Mouse (Mus musculus) thymus, adult 2 months (tissue): Measurements from ENCODE around the gene Bbs10.

ENCODE experiments used
- CTCF ChIP-seq: fragments of 200-500 bp; IDR thresholded peaks from 2 replicates; pipeline ENCODE4 v1.5.1; 2012; ENCODE audit warnings: mild to moderate bottlenecking, control low read depth, low read length, moderate library complexity, borderline replicate concordance; ENCODE audit not compliant: control insufficient read depth, poor library complexity, insufficient read depth; ENCODE audit errors: extremely low read depth
- POLR2A ChIP-seq: fragments of 200-500 bp; IDR thresholded peaks from 2 replicates; pipeline ENCODE4 v1.6.1; 2012; ENCODE audit warnings: mild to moderate bottlenecking, low read length, control low read depth, moderate library complexity; ENCODE audit not compliant: control insufficient read depth, poor library complexity, insufficient read depth; ENCODE audit errors: extremely low read depth

DNA sequence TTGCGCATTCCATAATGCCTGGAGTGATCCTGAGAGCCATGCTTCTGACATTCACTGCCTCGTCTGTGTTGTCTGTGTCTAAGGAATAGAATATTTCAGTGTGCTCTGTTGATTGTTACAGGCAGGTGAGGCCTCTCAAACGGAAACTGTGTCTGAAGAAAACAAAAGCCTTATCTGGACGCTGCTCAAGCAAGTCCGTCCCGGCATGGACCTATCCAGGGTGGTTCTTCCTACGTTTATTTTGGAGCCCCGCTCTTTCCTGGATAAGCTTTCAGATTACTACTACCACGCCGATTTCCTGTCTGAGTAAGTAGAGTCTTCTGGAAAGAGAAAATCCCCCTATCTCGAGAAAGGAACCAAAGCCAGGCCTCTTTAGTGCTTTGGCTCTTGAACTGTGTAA, 25.6 kb upstream of the Bbs10 start:
- TF ChIP-seq CTCF = no peak
- no peak for TF ChIP-seq POLR2A
